Mouse (Mus musculus) brown adipose tissue, adult 24 weeks (tissue): ENCODE data around the gene D17Wsu92e. TPM values are rescaled to one million over a fixed set of nuclear protein-coding genes. Genes with fewer than 3 reads are reported as not detected.
"Not testable (repeated sequence)": the region's sequence is repeated elsewhere in the genome, so short reads cannot be mapped to it uniquely, and the experiment has no call there.

Source experiments
- H3K27ac ChIP-seq: fragments of 200-500 bp; replicated peaks from 2 replicates; pipeline ENCODE4 v1.5.1; 2012; ENCODE audit warnings: low read depth, mild to moderate bottlenecking, low read length
- H3K4me1 ChIP-seq: fragments of 200-500 bp; 2 replicates; pipeline ENCODE4 v1.6.1; 2012; ENCODE audit warnings: low read length, mixed read lengths; ENCODE audit not compliant: control insufficient read depth, insufficient read depth, insufficient read length
- H3K4me3 ChIP-seq: fragments of 200-500 bp; 2 replicates; pipeline ENCODE4 v1.5.1; 2012; ENCODE audit warnings: low read depth, mild to moderate bottlenecking, low read length, moderate library complexity; ENCODE audit not compliant: insufficient read depth
- polyA plus RNA-seq: library from polyadenylated mRNA; stranded (reverse); fragments of >200 nt; gene quantifications from 2 replicates; pipeline ENCODE4 v1.2.4, GENCODE M21; 2012; ENCODE audit not compliant: missing spikeins, insufficient read depth, insufficient read length

The D17Wsu92e gene
- 62.2 and 89.1 TPM in 2 replicates for polyA plus RNA-seq

GRCm38 (mm10) chr17:27820568-27821406, at the start of gene D17Wsu92e:
Gene D17Wsu92e, minus strand, starts transcription at chr17:27820648.
- peak within 1 kb of the TSS; percentile 92 for H3K4me3 ChIP-seq
- H3K27ac ChIP-seq, result peak within 1 kb of the TSS; percentile 92
- H3K4me1 ChIP-seq, result peaks cover 17% of the 10 kb centered on the region

DNA sequence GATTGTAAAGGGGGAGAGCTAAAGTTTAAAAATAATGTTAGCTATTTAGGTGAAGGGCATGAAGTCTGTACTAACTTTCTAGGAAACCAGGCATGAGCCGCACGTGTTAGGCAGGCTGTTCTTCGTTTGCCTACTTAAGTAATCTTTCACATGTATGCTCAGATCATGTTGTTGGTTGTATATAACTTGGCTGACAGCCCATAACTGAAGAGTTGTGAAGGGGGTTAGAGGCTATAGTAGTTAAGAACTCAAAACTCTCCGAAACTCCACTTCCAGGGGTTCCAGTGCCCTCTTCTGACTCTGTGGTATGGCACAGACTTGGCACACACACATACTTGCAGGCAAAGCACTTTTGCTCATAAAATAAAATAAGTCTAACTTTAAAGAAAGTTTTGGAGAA, 46.3 kb upstream of the D17Wsu92e start:
- H3K4me3 ChIP-seq, result no peak overlapping the region
- H3K4me1 ChIP-seq, result no peaks in the 10 kb centered on the region
- H3K27ac ChIP-seq, result no peak overlapping the region

DNA sequence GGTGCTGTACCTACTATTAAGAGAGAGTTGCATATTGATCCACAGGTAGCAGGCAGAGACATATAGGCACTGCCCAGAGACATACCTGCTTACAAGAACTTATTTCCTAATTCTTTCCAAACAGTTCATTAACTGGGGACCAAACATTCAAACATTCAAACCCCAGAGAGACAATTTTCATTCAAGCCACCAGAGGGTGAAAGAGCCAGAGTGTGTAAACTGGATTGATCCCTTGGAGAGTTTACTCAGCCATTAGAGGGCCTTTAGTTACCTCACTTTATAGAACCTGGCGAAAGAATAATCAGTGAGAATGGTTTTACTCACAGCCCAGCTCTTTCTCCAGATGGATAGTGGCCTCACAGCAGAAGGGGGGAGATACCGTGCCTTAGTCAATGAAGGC, 45.0 kb upstream of the D17Wsu92e start:
- Histone ChIP-seq H3K4me1 (no peaks in the 10 kb centered on the region), H3K4me3 (no peak overlapping the region), H3K27ac (no peak overlapping the region)

GRCm38 (mm10) chr17:27859131-27859530, 38.7 kb upstream of the D17Wsu92e start:
- peaks cover 5% of the 10 kb centered on the region; the same call in 1 of the 2 replicates for H3K4me1 ChIP-seq
- H3K4me3 ChIP-seq, result 0 out of 2 replicates have a peak overlapping the region, but pooled peaks have one; percentile 16
- 0 out of 2 replicates have a peak overlapping the region, but pooled peaks have one; percentile 85 for H3K27ac ChIP-seq

DNA sequence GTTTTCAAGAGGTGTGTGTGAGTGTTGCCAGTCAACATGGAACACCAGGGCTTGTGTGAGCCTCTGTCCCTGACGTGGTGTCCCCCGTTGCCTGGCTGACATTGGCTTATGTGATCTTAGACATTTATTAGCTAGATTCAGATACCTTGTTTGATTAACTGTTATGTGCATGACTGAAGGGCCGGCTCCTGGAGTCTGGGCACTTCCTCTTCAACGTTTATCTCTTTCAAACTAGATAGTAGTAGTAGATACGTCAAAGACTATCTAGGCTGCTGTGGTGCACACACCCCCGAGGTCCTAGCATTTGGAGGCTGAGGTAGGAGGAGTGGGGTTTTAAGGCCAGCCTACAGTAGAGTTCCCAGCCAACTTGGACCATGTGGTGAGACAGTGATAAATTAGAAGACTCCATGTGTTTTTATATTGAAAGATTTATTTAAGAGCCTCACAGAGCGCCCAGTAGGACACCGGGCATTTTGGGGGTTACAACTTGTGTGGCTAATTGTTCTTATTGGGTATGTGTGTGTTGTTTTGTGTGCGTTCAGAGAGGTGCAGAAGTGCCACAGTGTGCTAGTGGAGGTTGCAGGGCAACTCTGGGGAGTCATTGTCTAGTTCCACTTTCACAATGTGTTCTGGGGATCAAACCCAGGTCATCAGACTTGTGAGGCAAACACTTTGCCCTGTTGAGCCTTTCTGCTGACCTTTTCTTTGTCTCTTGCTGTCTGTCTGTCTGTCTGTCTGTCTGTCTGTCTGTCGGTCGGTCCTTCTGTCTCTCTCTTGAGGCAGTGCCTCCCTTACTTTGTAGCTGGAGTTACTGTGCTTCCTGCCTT, 37.4 kb upstream of the D17Wsu92e start:
- peaks cover 5% of the 10 kb centered on the region; the same call in 1 of the 2 replicates for H3K4me1 ChIP-seq
- H3K4me3 ChIP-seq, result peak overlapping the region; percentile 96
- peak overlapping the region; percentile 85 for H3K27ac ChIP-seq

GRCm38 (mm10) chr17:27856798-27857648, 36.6 kb upstream of the D17Wsu92e start:
- Histone ChIP-seq H3K4me1 (peaks cover 5% of the 10 kb centered on the region), H3K27ac (peak overlapping the region; percentile 65), H3K4me3 (peak overlapping the region; percentile 96)

DNA sequence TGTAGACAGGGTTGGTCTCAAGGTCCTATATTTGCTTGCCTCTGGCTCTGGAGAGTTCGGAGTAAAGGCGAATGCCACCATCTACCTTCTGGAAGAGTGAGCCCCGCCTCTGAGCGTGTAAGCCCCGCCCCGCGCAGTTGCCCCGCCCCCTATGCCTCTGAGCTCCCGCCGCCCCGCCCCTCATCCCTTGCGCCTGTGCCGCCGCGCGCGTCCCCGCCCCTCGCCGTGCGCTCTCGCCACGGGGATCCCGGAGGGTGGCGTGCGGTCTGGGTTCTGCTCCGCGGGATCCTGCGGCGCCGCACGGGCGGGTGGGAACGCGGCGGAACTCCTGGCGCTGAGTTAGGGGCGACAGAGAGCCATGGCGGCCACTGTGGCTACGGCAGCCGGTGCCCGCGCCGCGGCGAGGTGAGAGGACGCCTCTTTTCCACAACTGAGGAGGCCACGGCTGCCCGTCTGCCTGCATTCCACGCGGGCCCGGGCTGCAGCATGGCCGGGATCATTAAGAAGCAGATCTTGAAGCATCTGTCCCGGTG, 35.9 kb upstream of the D17Wsu92e start, which contains the start of gene Uhrf1bp1:
Uhrf1bp1 (plus strand) TSS at position 177 of the 533 bp plus-strand sequence.
- Histone ChIP-seq H3K4me1 (peaks cover 5% of the 10 kb centered on the region), H3K27ac (peak within 1 kb of the TSS; percentile 65), H3K4me3 (peak within 1 kb of the TSS; percentile 96)

DNA sequence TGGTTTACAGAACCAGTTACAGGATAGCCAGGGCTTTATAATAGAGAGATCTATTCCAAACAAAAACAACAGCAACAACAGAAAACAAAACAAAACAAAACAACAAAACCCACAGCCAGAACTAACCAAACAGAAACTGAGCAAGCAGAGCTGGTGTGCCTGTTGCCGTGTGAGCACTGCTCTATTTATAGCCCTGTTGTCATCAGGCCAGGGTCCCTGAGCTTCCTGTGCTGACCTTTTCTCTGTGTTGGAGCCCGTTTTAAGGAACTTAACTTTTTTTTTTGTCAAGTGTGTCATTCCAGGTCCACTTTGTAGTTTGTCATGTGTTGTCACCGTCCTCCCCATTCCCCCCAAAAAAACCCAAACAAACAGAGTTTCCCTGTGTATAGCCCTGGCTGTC, 30.6 kb upstream of the D17Wsu92e start:
- Histone ChIP-seq H3K4me1 (no peaks in the 10 kb centered on the region; the same call in 1 of the 2 replicates), H3K27ac (peak overlapping the region; percentile 91), H3K4me3 (peak overlapping the region; percentile 18; the same call in 1 of the 2 replicates)

DNA sequence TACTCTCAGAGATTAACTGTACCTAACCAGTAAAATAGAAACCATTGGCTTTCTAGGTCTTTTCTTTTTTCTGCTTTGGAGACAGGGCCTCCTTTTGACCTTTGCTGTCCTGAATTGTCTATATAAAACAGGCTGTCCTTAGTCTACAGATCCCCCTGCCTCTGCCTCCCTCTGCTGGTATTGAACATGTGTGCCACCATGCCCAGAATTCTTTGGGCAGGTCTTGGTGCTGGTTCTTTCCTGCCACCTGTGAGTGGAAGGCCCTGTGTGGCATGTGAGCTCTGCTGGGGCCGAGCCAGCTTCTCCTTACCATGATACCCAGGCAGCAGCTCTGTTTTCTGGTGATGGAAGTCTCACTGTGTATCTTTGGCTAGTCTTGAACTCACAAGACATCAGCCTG, 27.9 kb upstream of the D17Wsu92e start:
- Histone ChIP-seq H3K4me1 (no peaks in the 10 kb centered on the region; the same call in 1 of the 2 replicates), H3K4me3 (no peak overlapping the region), H3K27ac (no peak overlapping the region)

DNA sequence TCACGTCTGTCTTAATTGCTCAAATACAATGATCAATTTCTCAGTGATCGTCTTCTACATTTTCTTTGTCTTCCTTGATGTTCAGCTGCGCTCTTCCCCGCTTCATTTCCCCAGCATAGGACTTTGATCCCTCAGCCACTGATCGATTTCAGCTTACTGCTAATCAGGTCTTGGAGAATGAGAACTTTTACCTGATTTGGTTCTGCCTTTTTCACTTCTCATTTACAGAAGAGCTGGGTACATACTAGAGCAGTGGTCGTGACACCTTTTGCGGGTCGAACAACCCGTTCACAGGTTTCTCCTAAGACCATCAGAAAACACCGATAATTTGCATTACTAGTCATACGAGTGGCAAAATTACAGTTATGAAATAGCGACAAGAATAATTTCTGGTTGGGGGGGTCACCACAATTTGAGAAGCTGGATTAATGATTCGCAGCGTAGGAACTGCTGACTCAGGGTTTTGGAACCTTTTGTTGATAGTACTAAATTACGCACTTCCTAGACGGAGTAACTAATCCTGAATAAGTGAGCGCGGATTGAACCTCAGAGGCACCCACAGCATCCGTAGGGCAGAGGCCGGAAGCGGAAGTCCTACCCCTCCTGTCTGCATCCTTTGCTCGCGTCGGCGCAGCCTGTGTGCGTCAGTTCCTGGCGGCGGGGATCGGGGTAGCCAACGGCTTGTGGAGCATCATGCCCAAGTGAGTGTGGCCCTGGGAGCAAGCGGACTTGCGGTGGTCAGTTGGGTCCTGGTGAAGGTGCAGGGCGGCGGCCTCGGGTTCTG, 19.2 kb upstream of the D17Wsu92e start:
- Histone ChIP-seq H3K4me1 (no peaks in the 10 kb centered on the region), H3K27ac (peak overlapping the region; percentile 64), H3K4me3 (peak overlapping the region; percentile 79)

GRCm38 (mm10) chr17:27837850-27838249, 17.4 kb upstream of the D17Wsu92e start, which contains the start of gene Snrpc:
Gene Snrpc, plus strand, starts transcription at chr17:27838150.
- H3K4me1 ChIP-seq, H3K27ac ChIP-seq, H3K4me3 ChIP-seq: not testable (repeated sequence)

DNA sequence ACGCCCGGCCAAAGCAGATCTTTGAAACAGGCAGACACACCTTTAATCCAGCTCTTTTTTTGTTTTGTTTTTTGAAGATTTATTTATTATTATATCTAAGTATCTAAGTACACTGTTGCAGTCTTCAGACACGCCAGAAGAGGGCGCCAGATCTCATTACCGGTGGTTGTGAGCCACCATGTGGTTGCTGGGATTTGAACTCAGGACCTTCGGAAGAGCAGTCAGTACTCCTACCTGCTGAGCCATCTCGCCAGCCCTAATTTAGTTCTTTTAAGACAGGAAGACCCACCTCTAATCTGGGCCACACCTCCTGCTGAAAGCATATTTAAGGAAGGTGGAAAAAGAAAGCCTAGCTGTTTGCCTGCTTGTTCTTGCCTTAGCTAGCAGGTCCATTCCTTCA, 10.0 kb upstream of the D17Wsu92e start:
- H3K27ac ChIP-seq, result no peak overlapping the region
- H3K4me1 ChIP-seq, result peaks cover 5% of the 10 kb centered on the region; the same call in 1 of the 2 replicates
- no peak overlapping the region for H3K4me3 ChIP-seq

DNA sequence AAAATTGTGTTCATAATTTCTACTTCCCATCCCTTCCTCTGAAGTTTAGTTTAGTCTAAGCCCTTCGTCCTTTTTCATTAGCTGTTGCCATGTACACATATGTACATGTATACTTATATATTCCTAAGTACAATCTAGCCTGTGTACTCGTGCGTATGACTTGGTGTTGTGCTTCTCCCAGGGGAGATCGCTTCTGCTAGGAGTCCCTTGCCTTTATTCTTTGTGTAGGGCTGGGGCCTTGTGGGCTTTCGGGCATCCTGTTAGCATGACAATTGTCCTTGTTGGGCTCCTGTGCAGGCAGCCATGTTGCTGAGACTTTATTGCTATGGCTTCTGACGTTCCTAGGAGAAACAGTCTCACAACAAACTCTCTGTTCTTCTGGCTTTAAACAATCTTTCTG, 7.1 kb upstream of the D17Wsu92e start:
- H3K4me1 ChIP-seq, result peaks cover 5% of the 10 kb centered on the region; the same call in 1 of the 2 replicates
- H3K4me3 ChIP-seq, result no peak overlapping the region
- H3K27ac ChIP-seq, result no peak overlapping the region
